Mouse (Mus musculus) kidney, embryonic 16.5 days (tissue): ENCODE measurements around the gene Rpl37. TPM values are rescaled to one million over a fixed set of nuclear protein-coding genes. Genes with fewer than 3 reads are reported as not detected.
"Not testable (repeated sequence)": the region's sequence is repeated elsewhere in the genome, so short reads cannot be mapped to it uniquely, and the experiment has no call there.

ENCODE experiments used
- ATAC-seq: fragments of 200-750 bp; cut with Nextera tagmentation; 2 replicates; pipeline ENCODE4 v1.8.0; 2017; ENCODE audit warnings: moderate TSS enrichment; ENCODE audit not compliant: low FRiP score, low TSS enrichment
- H3K27ac ChIP-seq: fragments of 300-500 bp; sonication (generic); 2 replicates; pipeline ENCODE4 v1.5.1; 2014; ENCODE audit warnings: low read length
- H3K27me3 ChIP-seq: fragments of 300-500 bp; sonication (generic); 2 replicates; pipeline ENCODE4 v1.6.1; 2014; ENCODE audit warnings: low read length, control low read depth, mixed read lengths; ENCODE audit not compliant: insufficient read depth
- H3K36me3 ChIP-seq: fragments of 300-500 bp; sonication (generic); 2 replicates; pipeline ENCODE4 v1.6.1; 2014; ENCODE audit warnings: low read length, control low read depth, mixed read lengths; ENCODE audit not compliant: insufficient read depth
- H3K4me1 ChIP-seq: fragments of 300-500 bp; sonication (generic); 2 replicates; pipeline ENCODE4 v1.6.1; 2014; ENCODE audit warnings: low read length, control low read depth, mixed read lengths; ENCODE audit not compliant: insufficient read depth
- H3K4me2 ChIP-seq: fragments of 300-500 bp; sonication (generic); replicated peaks from 2 replicates; pipeline ENCODE4 v1.6.1; 2014; ENCODE audit warnings: low read depth, low read length
- H3K4me3 ChIP-seq: fragments of 300-500 bp; sonication (generic); 2 replicates; pipeline ENCODE4 v1.5.1; 2014; ENCODE audit warnings: mild to moderate bottlenecking, low read length
- H3K9ac ChIP-seq: fragments of 300-500 bp; sonication (generic); replicated peaks from 2 replicates; pipeline ENCODE4 v1.6.1; 2014; ENCODE audit warnings: low read length
- H3K9me3 ChIP-seq: fragments of 300-500 bp; sonication (generic); 2 replicates; pipeline ENCODE4 v1.6.1; 2016; ENCODE audit warnings: low read length, control low read depth
- WGBS: fragments of 180-500 bp; shearing (Covaris S2); extraction: QIAGEN DNeasy Blood & Tissue Kit; methylation state at CpG from one replicate; pipeline ENCODE4 v1.1.7; 2014; 5-methylcytosine and 5-hydroxymethylcytosine counted together
- polyA plus RNA-seq: library from polyadenylated mRNA; unstranded; fragments of >200 nt; fragmentation: Nextera tagmentation; extraction: Ambion mirVana; gene quantifications from 2 replicates; pipeline ENCODE4 v1.2.1, GENCODE M21; 2015

The Rpl37 gene
- polyA plus RNA-seq, 1 experiment from 2014 or later = 416 TPM

DNA sequence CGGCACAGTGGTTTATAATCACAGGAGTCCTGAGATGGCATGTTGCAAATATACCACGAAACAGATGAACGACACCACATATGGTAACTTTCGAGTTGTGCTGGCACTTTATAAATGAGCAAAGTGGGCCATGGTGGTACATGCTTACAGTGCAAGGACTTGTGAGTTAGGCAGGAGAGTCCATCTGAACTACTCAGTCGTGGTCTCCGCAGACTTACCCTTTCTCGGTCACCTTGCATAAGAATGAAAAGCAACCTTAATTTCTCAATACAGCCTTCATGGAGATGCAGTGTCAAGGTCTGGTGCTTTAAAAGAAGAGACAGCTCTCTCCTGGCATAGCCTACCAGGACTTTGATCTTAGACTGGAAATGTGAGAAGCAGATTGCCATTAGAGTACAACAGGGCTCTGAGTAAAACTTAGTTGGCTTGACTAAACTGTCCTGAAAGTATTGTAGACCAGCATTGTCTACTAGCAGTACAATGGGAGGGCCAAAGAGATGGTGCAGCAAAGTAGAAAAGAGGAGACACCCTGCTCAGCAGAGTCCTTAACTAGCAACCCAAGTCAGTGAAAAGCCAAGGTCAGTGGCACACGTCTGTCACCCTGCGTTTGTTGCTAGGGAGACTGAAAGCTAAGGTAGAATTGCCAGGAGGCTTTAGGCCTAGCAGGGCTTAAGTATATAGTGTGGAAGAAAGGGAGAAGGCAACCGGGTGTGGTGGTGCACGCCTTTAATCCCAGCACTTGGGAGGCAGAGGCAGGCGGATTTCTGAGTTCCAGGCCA is 5.3 kb downstream of the Rpl37 start:
- ATAC-seq = no peak
- H3K4me3 ChIP-seq = no peak overlapping the region
- no peak overlapping the region for H3K27ac ChIP-seq
- H3K4me1 ChIP-seq = peaks cover 8% of the 10 kb centered on the region
- H3K4me2 ChIP-seq = no peak overlapping the region
- H3K27me3 ChIP-seq = no peaks in the 10 kb centered on the region
- peaks cover 62% of the 10 kb centered on the region for H3K36me3 ChIP-seq
- no peak overlapping the region for H3K9ac ChIP-seq
- 90% methylated on average over 12 of the region's 12 CpGs for WGBS
- no peaks in the 10 kb centered on the region for H3K9me3 ChIP-seq

DNA sequence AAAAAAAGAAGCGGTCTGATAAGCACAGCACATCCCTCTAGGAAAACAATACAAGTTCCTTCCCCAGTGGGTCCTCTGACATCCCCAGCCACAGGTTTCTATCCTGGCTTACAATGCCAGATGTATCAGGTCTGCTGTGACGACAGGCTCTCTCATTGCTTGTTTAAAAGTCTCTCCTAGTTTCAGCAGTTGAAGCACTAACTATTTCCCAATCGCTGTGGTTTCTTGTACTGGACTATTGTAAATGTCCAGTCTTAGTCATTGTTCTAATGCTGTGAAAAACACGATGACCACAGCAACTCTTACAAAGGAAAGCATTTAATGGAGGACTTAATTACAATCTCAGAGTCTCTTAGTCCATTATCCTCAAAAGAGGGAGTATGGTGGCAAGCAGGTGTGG is 10.0 kb downstream of the Rpl37 start:
- no peaks in the 10 kb centered on the region for H3K4me1 ChIP-seq
- ATAC-seq = no peak
- no peaks in the 10 kb centered on the region for H3K27me3 ChIP-seq
- 83% methylated on average over 4 of the region's 4 CpGs for WGBS
- H3K4me2 ChIP-seq = no peak overlapping the region
- H3K9ac ChIP-seq = no peak overlapping the region
- H3K36me3 ChIP-seq = peaks cover 29% of the 10 kb centered on the region
- H3K9me3 ChIP-seq = no peaks in the 10 kb centered on the region
- no peak overlapping the region for H3K4me3 ChIP-seq
- no peak overlapping the region for H3K27ac ChIP-seq

DNA sequence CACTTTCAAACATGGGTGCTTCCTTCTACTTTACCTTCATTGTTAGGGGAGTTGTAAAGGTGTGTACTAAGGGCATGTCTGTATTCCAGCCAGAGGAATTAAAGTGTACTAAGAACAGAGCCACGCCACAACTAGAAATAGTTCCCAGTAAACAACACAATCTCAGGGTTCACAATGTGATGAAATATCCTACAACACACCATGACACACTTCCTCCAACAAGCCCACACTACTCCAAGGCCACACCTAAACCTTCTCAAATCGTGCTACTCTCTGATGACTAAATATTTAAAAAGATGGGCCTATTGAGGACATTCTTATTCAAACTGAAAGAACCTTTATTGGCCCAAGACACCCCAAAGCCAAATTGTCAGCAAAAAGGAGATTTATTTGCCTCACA is 11.0 kb downstream of the Rpl37 start:
- 77% methylated on average over 2 of the region's 2 CpGs for WGBS
- no peak for ATAC-seq

DNA sequence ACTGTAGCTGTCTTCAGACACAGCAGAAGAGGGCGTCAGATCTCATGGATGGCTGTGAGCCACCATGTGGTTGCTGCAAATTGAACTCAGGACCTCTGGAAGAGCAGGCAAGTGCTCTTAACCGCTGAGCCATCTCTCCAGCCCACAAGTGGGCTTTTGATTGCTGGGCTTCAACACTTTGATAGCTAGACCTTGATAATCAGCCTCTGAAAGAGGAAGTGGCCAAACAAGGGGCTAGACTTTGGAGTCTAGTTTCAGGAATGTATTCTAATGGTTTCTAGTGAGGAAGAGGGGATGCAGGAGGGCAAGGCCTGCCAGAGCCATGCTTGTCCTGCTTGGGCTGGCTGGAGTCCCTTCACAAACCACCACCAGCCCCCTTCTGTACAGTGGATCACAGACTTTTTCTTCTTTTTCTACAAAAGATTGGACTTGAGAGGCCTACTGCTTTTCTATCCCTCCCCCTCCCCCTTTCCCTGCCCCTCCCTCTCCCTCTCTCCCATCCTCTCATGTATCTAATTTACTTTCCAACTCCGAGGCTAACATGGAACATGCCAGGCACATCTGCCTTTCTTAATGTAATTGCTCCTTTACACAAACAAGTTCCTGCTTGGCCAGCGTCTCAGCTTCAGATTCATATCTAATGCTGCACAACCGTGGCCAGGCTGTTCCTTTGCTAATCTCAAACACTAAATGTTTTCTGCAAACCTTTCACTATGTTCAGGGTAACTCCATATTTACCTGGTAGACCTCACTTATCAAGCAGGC is 11.9 kb downstream of the Rpl37 start:
- H3K9me3 ChIP-seq = no peaks in the 10 kb centered on the region
- no peaks in the 10 kb centered on the region for H3K4me1 ChIP-seq
- peaks cover 14% of the 10 kb centered on the region for H3K36me3 ChIP-seq
- 63% methylated on average over 5 of the region's 5 CpGs for WGBS
- no peak overlapping the region for H3K9ac ChIP-seq
- no peaks in the 10 kb centered on the region for H3K27me3 ChIP-seq
- ATAC-seq = no peak; the same call in 1 of the 2 replicates
- no peak overlapping the region for H3K4me3 ChIP-seq
- no peak overlapping the region for H3K27ac ChIP-seq
- no peak overlapping the region for H3K4me2 ChIP-seq

More for the DNA sequence above, 11.0 kb downstream of the Rpl37 start:
- H3K4me2 ChIP-seq = no peak overlapping the region
- H3K27me3 ChIP-seq = no peaks in the 10 kb centered on the region
- H3K9me3 ChIP-seq = no peaks in the 10 kb centered on the region
- H3K4me1 ChIP-seq = no peaks in the 10 kb centered on the region
- no peak overlapping the region for H3K9ac ChIP-seq
- no peak overlapping the region for H3K4me3 ChIP-seq
- H3K27ac ChIP-seq = no peak overlapping the region
- H3K36me3 ChIP-seq = peaks cover 21% of the 10 kb centered on the region

DNA sequence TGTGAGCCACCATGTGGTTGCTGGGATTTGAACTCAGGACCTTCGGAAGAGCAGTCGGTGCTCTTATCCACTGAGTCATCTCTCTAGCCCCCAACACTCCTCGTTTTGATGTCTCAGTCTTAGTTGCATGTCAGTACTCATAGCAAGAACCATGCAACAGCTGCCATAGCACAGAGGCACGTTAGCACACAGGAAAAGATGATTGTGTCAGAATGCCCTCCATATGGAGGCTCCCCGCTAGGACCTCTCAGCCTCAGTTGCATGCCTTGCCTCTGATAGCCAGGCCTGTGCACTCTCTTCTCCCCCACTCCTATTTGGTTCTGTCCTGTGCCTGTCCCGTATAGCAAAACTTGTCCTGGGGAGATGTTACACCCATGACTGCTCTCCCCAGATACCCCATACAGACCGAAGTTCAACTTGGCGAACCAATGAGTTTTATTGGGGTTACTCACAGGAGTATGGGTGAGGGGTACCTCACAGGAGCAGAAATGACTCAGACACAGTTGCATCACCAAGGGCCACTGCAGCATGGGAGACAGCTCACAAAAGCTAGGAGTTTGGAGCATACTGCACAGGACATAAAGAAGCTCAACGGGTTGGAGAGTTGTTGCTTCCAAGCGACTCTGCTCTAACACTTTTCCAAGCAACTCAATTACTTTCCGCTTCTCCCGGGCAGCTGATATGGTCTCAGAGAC is 12.8 kb downstream of the Rpl37 start:
- no peak for ATAC-seq
- H3K4me3 ChIP-seq = no peak overlapping the region
- H3K9ac ChIP-seq = no peak overlapping the region
- H3K27me3 ChIP-seq = no peaks in the 10 kb centered on the region
- peaks cover 10% of the 10 kb centered on the region for H3K36me3 ChIP-seq
- no peak overlapping the region for H3K4me2 ChIP-seq
- H3K9me3 ChIP-seq = no peaks in the 10 kb centered on the region
- no peaks in the 10 kb centered on the region for H3K4me1 ChIP-seq
- WGBS = 90% methylated on average over 12 of the region's 12 CpGs
- H3K27ac ChIP-seq = no peak overlapping the region

DNA sequence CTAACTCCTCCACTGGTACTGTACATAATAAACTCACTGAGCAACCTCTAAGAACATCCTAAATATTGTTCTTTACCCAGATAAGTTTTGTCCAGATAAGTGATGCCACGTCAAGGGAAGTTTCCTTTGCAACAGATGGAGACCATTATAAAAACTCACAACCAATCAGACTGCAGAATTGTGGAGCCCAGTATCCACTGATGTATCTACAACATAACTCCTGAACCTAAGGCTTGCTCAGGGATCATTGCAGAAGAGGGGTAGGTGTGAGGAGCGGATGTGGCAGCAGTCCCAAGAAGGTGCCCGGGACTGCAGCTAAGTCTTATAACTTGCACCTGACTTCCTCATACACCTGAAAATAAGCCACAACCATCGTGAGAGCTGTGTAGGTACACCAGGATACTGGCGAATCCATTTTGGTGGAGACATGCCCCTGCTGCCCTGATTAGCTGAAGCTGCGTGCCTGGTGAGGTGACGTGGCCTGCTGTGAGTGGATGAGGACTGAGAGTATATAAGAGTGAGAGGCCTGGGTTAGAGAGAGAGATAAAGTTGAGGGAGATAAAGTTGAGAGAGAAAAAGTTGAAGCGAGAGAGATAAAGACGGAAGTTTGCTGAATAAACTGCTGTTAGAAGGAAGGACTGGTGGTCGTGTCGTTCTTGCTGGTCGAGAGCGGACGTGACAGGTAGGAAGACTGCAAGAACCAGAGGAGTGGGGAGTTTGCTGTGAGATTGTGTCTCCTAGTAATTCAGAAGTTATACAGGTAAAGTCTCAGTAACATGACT is 14.6 kb downstream of the Rpl37 start:
- not testable (repeated sequence) for H3K27me3 ChIP-seq, ATAC-seq, H3K4me3 ChIP-seq, H3K27ac ChIP-seq, H3K9ac ChIP-seq, H3K4me2 ChIP-seq, H3K9me3 ChIP-seq, H3K4me1 ChIP-seq, H3K36me3 ChIP-seq
- WGBS = 91% methylated on average over 14 of the region's 14 CpGs

DNA sequence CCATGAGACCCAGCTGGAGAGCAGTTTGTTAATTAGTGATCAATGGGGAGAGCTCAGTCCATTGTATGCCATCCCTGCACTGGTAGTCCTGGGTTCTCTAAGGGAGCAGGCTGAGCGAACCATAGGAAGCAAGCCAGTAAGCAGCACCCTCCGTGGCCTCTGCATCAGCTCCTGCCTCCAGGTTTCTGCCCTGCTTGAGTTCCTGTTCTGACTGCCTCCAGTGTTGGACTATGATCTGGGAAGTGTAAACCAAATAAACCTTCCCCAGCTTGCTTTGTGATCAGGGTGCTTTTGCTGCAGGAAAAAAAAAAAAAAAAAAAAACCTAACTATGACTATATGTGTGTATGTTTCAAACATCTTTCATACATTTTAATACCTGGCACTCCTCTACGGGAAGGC is 16.9 kb downstream of the Rpl37 start:
- no peak overlapping the region for H3K4me2 ChIP-seq
- WGBS = 65% methylated on average over 3 of the region's 3 CpGs
- H3K36me3 ChIP-seq = no peaks in the 10 kb centered on the region
- no peak overlapping the region for H3K27ac ChIP-seq
- H3K9ac ChIP-seq = no peak overlapping the region
- H3K4me1 ChIP-seq = no peaks in the 10 kb centered on the region
- no peak overlapping the region for H3K4me3 ChIP-seq
- no peaks in the 10 kb centered on the region for H3K27me3 ChIP-seq
- no peak for ATAC-seq
- no peaks in the 10 kb centered on the region for H3K9me3 ChIP-seq

DNA sequence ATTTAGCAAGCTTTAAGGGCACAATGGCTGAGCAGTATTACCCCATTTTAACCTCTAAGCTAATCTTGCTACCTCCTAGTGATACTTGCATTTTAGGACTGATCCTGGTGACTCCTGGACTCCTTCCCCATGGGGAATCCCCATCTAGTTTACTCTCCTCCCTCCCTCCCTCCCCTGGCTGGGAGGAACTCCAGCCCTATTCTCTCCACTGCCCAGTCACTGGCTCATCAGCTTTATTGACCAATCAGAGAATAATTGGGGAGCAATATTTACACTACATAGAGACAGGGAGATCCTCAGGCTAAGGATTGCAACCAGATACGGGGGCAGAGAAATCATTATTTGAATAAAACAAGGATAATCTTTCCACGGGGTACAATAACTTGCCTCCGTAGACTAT is 17.7 kb downstream of the Rpl37 start:
- Histone ChIP-seq H3K4me1 (no peaks in the 10 kb centered on the region), H3K4me3 (no peak overlapping the region), H3K27ac (no peak overlapping the region), H3K9ac (no peak overlapping the region), H3K27me3 (no peaks in the 10 kb centered on the region), H3K9me3 (no peaks in the 10 kb centered on the region), H3K36me3 (no peaks in the 10 kb centered on the region), H3K4me2 (no peak overlapping the region)
- WGBS = 61% methylated on average over 3 of the region's 3 CpGs
- no peak for ATAC-seq

DNA sequence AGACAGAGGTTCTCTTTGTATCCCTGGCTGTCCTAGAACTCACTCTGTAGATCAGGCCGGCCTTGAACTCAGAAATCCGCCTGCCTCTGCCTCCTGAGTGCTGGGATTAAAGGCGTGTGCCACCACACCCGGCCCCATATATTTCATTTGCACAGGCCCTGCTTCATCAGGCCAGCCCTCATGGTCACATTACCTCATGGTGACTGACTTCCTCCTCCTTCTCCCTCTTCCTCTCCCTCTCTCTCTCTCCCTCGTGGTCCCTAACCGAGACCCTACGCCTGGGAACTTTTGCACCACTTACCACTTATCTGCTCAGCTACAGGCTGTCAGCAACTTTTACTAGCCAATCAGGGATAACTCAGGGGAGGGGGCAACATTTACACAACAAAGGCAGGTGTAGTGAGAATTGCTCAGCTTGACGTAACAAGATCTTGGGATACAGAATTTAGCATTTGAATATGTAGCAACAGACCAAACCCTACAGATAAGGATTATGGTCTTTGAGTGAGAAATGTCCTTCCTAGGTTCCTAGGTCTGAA is 18.6 kb downstream of the Rpl37 start:
- 83% methylated on average over 8 of the region's 8 CpGs for whole genome bisulfite sequencing

More for the DNA sequence above, 18.6 kb downstream of the Rpl37 start:
- H3K4me2 ChIP-seq = no peak overlapping the region
- no peaks in the 10 kb centered on the region for H3K4me1 ChIP-seq
- no peak for ATAC-seq
- H3K4me3 ChIP-seq = no peak overlapping the region
- no peaks in the 10 kb centered on the region for H3K36me3 ChIP-seq
- H3K9me3 ChIP-seq = no peaks in the 10 kb centered on the region
- H3K27me3 ChIP-seq = no peaks in the 10 kb centered on the region
- no peak overlapping the region for H3K27ac ChIP-seq
- H3K9ac ChIP-seq = no peak overlapping the region
